Comparison of ENCODE assay signal across 30 mouse cellular contexts in the genomic region with DNA sequence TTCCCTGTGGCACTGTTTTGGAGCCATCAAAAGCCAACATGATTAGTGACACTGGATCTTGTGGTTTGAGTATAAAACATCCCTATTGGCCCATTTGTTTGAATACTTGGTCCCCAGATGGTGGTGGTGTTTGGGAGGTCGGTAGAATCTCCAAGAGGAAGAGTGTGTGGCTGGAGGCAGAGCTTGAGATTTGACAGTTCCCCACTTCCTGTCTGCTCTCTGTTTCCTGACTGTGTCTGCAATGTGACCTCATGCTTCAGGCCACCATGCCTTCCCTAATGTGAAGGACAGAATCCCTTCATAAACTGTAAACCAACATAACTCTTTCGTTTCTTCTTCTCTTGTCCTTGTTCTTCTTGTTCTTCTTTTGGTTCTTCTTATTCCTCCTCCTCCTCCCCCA. TPM values are rescaled to one million over a fixed set of nuclear protein-coding genes. Genes with fewer than 3 reads are reported as not detected.
"Had no signal": no experiment of that assay in that cellular context is flagged by ENCODE, and none has a peak within 500 bp of the region (broad histone marks: within the 10 kb centered on the region; RNA-seq: fewer than 3 reads in every experiment).

No protein-coding gene starts in this region.

- H3K27ac ChIP-seq: kidney, postnatal 0 days; layer of hippocampus, adult 2 months; limb, embryonic 10.5 days; limb, embryonic 13.5 days; liver, embryonic 12.5 days; liver, embryonic 15.5 days; lung, embryonic 15.5 days; midbrain, embryonic 12.5 days; midbrain, embryonic 15.5 days; neural tube, embryonic 13.5 days; stomach, embryonic 15.5 days had no signal

- H3K4me1 ChIP-seq: liver, embryonic 12.5 days; liver, embryonic 15.5 days; lung, embryonic 15.5 days; midbrain, embryonic 12.5 days; midbrain, embryonic 15.5 days; neural tube, embryonic 13.5 days; stomach, embryonic 15.5 days had no signal

- DNase-seq: kidney, adult 18-20 months; kidney, adult 9 months; kidney, postnatal 25 days; layer of hippocampus, adult 9-11 months; liver; lung, adult 18-20 months; lung, postnatal 10 days; lung, postnatal 36 days; retina, postnatal 1 day; right cerebral cortex, postnatal 25 days; spleen, adult 18-20 months had no signal

- ATAC-seq: liver, embryonic 12.5 days; midbrain, embryonic 15.5 days had no signal

- H3K4me2 ChIP-seq: limb, embryonic 13.5 days; liver, embryonic 12.5 days; liver, embryonic 15.5 days; lung, embryonic 15.5 days; midbrain, embryonic 12.5 days; midbrain, embryonic 15.5 days; neural tube, embryonic 13.5 days; stomach, embryonic 15.5 days had no signal

- H3K27me3 ChIP-seq: lung, embryonic 15.5 days; midbrain, embryonic 15.5 days; neural tube, embryonic 13.5 days; stomach, embryonic 15.5 days had no signal

- H3K9me3 ChIP-seq: limb, embryonic 10.5 days; limb, embryonic 13.5 days; liver, embryonic 12.5 days; liver, embryonic 15.5 days; lung, embryonic 15.5 days; midbrain, embryonic 12.5 days; midbrain, embryonic 15.5 days; neural tube, embryonic 13.5 days; stomach, embryonic 15.5 days had no signal

- H3K9ac ChIP-seq: limb, embryonic 13.5 days; liver, embryonic 12.5 days; liver, embryonic 15.5 days; lung, embryonic 15.5 days; midbrain, embryonic 12.5 days; midbrain, embryonic 15.5 days; neural tube, embryonic 13.5 days; stomach, embryonic 15.5 days had no signal

- H3K4me3 ChIP-seq: layer of hippocampus, adult 2 months; limb, embryonic 10.5 days; limb, embryonic 13.5 days; liver, embryonic 12.5 days; liver, embryonic 15.5 days; lung, embryonic 15.5 days; midbrain, embryonic 12.5 days; midbrain, embryonic 15.5 days; myocyte; neural tube, embryonic 13.5 days; stomach, embryonic 15.5 days had no signal

- H3K36me3 ChIP-seq: limb, embryonic 10.5 days; limb, embryonic 13.5 days; liver, embryonic 12.5 days; liver, embryonic 15.5 days; lung, embryonic 15.5 days; midbrain, embryonic 12.5 days; midbrain, embryonic 15.5 days; neural tube, embryonic 13.5 days; stomach, embryonic 15.5 days had no signal

RNA-seq across cellular contexts. Expression of a gene that starts 24.7 kb away (rescaled TPM):
- total RNA-seq: layer of hippocampus, adult 2 months; layer of hippocampus, postnatal 25 days; left cerebral cortex, adult 18-20 months; left cerebral cortex, postnatal 25 days; megakaryocyte-erythroid progenitor cell, adult 5-6 weeks; monocyte, adult 5-6 weeks; neutrophil, adult 5-6 weeks had no signal
- polyA plus RNA-seq: large intestine, adult 2 months; limb, embryonic 10.5 days; liver, embryonic 12.5 days; liver, embryonic 15.5 days; lung, embryonic 15.5 days; myocyte had no signal
